Comparison of ENCODE assay signal across 31 mouse cellular contexts in the genomic region with DNA sequence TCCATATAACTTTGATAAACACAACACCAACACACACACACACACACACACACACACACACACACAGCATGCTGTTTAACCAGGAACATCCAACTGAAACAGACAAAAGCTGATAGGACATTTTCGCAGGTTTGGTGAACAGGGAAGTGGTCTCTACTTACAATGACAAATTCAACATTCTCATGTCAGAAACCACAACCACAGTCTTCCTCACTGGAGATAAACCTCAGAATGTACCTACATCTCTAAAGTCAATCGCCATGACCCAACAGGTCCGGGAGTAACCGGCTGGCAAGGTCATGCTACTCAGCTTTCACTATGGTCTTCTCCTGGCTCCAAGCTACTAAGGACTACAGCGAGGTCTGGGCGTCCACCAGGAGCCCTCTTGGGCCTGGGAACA.
DNase-seq lines count a peak whose midpoint lies in the region; ATAC-seq and TF ChIP-seq lines count a peak whose summit lies in the region.
"Had no signal": no experiment of that assay in that cellular context is flagged by ENCODE, and none has a peak within 500 bp of the region (broad histone marks: within the 10 kb centered on the region; RNA-seq: fewer than 3 reads in every experiment).

No protein-coding gene starts in this region.

- no peaks in the 10 kb centered on the region for H3K9me3 ChIP-seq in MEL (replicated peaks; ENCODE audit: insufficient read depth, low read length)
- peaks cover 8% of the 10 kb centered on the region; the same call in 1 of the 2 replicates for H3K9me3 ChIP-seq in embryonic facial prominence, embryonic 13.5 days
- peaks cover 8% of the 10 kb centered on the region for H3K9me3 ChIP-seq in megakaryocyte, embryonic 14.5 days
- no peaks in the 10 kb centered on the region for H3K9me3 ChIP-seq in midbrain, embryonic 11.5 days (ENCODE audit: control insufficient read depth, low read length)
- H3K9me3 ChIP-seq: embryonic facial prominence, embryonic 15.5 days; forebrain, embryonic 12.5 days; midbrain, embryonic 15.5 days; neural tube, embryonic 15.5 days; stomach, embryonic 15.5 days had no signal

- H3K4me3 ChIP-seq in MEL (ENCODE audit: control insufficient read depth in 1 of 2, insufficient read depth in 1 of 2, low read depth in 2 of 2, low read length in 2 of 2): no peak overlapping the region
- no peak overlapping the region for H3K4me3 ChIP-seq in embryonic facial prominence, embryonic 13.5 days
- H3K4me3 ChIP-seq in megakaryocyte, embryonic 14.5 days (replicated peaks): peak overlapping the region; percentile 51
- H3K4me3 ChIP-seq in midbrain, embryonic 11.5 days (ENCODE audit: low read depth, low read length): no peak overlapping the region
- H3K4me3 ChIP-seq: embryonic facial prominence, embryonic 15.5 days; forebrain, embryonic 12.5 days; midbrain, embryonic 15.5 days; neural tube, embryonic 15.5 days; stomach, embryonic 15.5 days had no signal

- TF ChIP-seq RAD21 in MEL (IDR thresholded peaks at IDR 0.05; ENCODE audit: low read depth, low read length): no peak

- TF ChIP-seq POLR2A in MEL (IDR thresholded peaks at IDR 0.05; ENCODE audit: control insufficient read depth in 1 of 2, insufficient read depth in 1 of 2, low read depth in 1 of 2, low read length in 2 of 2, poor library complexity in 1 of 2): no peak

- DNase-seq in 416B (ENCODE audit: low read depth): peak; percentile 83
- DNase-seq in MEL (ENCODE audit: low read depth, low spot score): peak; percentile 60
- no peak for DNase-seq in midbrain, embryonic 11.5 days (ENCODE audit: low spot score, missing footprints)
- no peak for DNase-seq in left cerebral cortex, postnatal 14 days (ENCODE audit: low spot score in 2 of 2)
- DNase-seq: adrenal gland, postnatal 10 days; B cell, adult 2 months; cerebellum, adult 9-10 months; cerebellum, postnatal 36 days; embryo, embryonic 11 days; forebrain, postnatal 0 days; gastrocnemius, postnatal 14 days; heart, adult 18-20 months; heart, postnatal 4 days; layer of hippocampus, postnatal 36 days; liver, postnatal 0 days; retina, postnatal 1 day; right cerebral cortex, postnatal 25 days; thymus, postnatal 25 days had no signal

- H3K27ac ChIP-seq in MEL (ENCODE audit: control insufficient read depth, low read depth, low read length): no peak overlapping the region
- H3K27ac ChIP-seq in embryonic facial prominence, embryonic 13.5 days: peak overlapping the region; percentile 51; the same call in 1 of the 2 replicates
- no peak overlapping the region for H3K27ac ChIP-seq in midbrain, embryonic 11.5 days (ENCODE audit: low read depth, low read length)
- H3K27ac ChIP-seq: embryonic facial prominence, embryonic 15.5 days; forebrain, embryonic 12.5 days; hindbrain, embryonic 14.5 days; midbrain, embryonic 15.5 days; neural tube, embryonic 15.5 days; stomach, embryonic 15.5 days had no signal

- intact Hi-C loops in left cerebral cortex, postnatal 14 days (cut with DNase I): no loop called here

- peaks cover 16 to 20% of the 10 kb centered on the region in 2 experiments for H3K4me1 ChIP-seq in MEL (ENCODE audit: control insufficient read depth in 1 of 2, insufficient read depth in 2 of 2, low read length in 2 of 2)
- H3K4me1 ChIP-seq in embryonic facial prominence, embryonic 13.5 days: peaks cover 44% of the 10 kb centered on the region
- H3K4me1 ChIP-seq in megakaryocyte, embryonic 14.5 days: peaks cover 91% of the 10 kb centered on the region
- no peaks in the 10 kb centered on the region for H3K4me1 ChIP-seq in midbrain, embryonic 11.5 days (ENCODE audit: control insufficient read depth, insufficient read depth, low read length)

- 84% methylated on average over 6 of the region's 6 CpGs for WGBS in embryonic facial prominence, embryonic 13.5 days
- 90% methylated on average over 6 of the region's 6 CpGs for WGBS in midbrain, embryonic 11.5 days

- ATAC-seq in embryonic facial prominence, embryonic 13.5 days (ENCODE audit: insufficient number of reproducible peaks, insufficient read depth, low FRiP score, low TSS enrichment, low read depth): no peak
- ATAC-seq in frontal cortex, adult (ENCODE audit: low TSS enrichment): no peak
- ATAC-seq in midbrain, embryonic 11.5 days (ENCODE audit: low FRiP score): no peak
- ATAC-seq: forebrain, postnatal 0 days; intestine, postnatal 0 days; liver, postnatal 0 days; midbrain, embryonic 15.5 days; Patski had no signal

- TF ChIP-seq EP300 in MEL (IDR thresholded peaks at IDR 0.05; ENCODE audit: low read depth in 1 of 2, low read length in 2 of 2): peak; percentile 13 to 40; a peak in 2 of 4 replicates

- no peak overlapping the region for H3K4me2 ChIP-seq in embryonic facial prominence, embryonic 13.5 days
- no peak overlapping the region for H3K4me2 ChIP-seq in midbrain, embryonic 11.5 days
- H3K4me2 ChIP-seq: embryonic facial prominence, embryonic 15.5 days; forebrain, embryonic 12.5 days; heart, embryonic 11.5 days; hindbrain, embryonic 14.5 days; liver, embryonic 11.5 days; midbrain, embryonic 15.5 days; neural tube, embryonic 15.5 days; stomach, embryonic 15.5 days had no signal

- H3K79me2 ChIP-seq in MEL (ENCODE audit: control insufficient read depth, insufficient read depth, low read length, poor library complexity): peaks cover 27% of the 10 kb centered on the region; the same call in 1 of the 2 replicates

- no peaks in the 10 kb centered on the region for H3K27me3 ChIP-seq in MEL (ENCODE audit: control insufficient read depth in 1 of 2, insufficient read depth in 2 of 2, low read length in 2 of 2)
- no peaks in the 10 kb centered on the region for H3K27me3 ChIP-seq in embryonic facial prominence, embryonic 13.5 days
- H3K27me3 ChIP-seq in megakaryocyte, embryonic 14.5 days (replicated peaks): no peaks in the 10 kb centered on the region
- peaks cover 3% of the 10 kb centered on the region; the same call in 1 of the 2 replicates for H3K27me3 ChIP-seq in midbrain, embryonic 11.5 days (ENCODE audit: control insufficient read depth, insufficient read depth, low read length)
- H3K27me3 ChIP-seq: embryonic facial prominence, embryonic 15.5 days; forebrain, embryonic 12.5 days; midbrain, embryonic 15.5 days; neural tube, embryonic 15.5 days; Patski; stomach, embryonic 15.5 days had no signal

- H3K36me3 ChIP-seq in MEL (ENCODE audit: control insufficient read depth in 1 of 2, insufficient read depth in 2 of 2, low read length in 2 of 2): peaks cover 4 to 20% of the 10 kb centered on the region in 2 experiments
- H3K36me3 ChIP-seq in embryonic facial prominence, embryonic 13.5 days: peaks cover 27% of the 10 kb centered on the region
- H3K36me3 ChIP-seq in megakaryocyte, embryonic 14.5 days (replicated peaks; ENCODE audit: low read length): peaks cover 93% of the 10 kb centered on the region
- peaks cover 10% of the 10 kb centered on the region for H3K36me3 ChIP-seq in midbrain, embryonic 11.5 days (ENCODE audit: control insufficient read depth, insufficient read depth, low read length)

- TF ChIP-seq CTCF in MEL (IDR thresholded peaks at IDR 0.05 in 2 of 3, conservative IDR thresholded peaks at IDR 0.05 in 1 of 3; ENCODE audit: control insufficient read depth in 1 of 3, insufficient read depth in 1 of 3, low read depth in 2 of 3, low read length in 3 of 3, poor library complexity in 1 of 3, severe bottlenecking in 1 of 3): no peak

- H3K9ac ChIP-seq in MEL (ENCODE audit: control insufficient read depth, low read depth, low read length, poor library complexity, severe bottlenecking): no peak overlapping the region
- 0 out of 2 replicates have a peak overlapping the region, but pooled peaks have one; percentile 40 for H3K9ac ChIP-seq in embryonic facial prominence, embryonic 13.5 days
- no peak overlapping the region for H3K9ac ChIP-seq in midbrain, embryonic 11.5 days (ENCODE audit: low read length)
- H3K9ac ChIP-seq: embryonic facial prominence, embryonic 15.5 days; forebrain, embryonic 12.5 days; forebrain, postnatal 0 days; hindbrain, embryonic 14.5 days; liver, postnatal 0 days; midbrain, embryonic 15.5 days; neural tube, embryonic 15.5 days; stomach, embryonic 15.5 days had no signal

TF ChIP-seq in MEL, 35 proteins besides CTCF, POLR2A, EP300 and RAD21:
- TF ChIP-seq GATA1 (IDR thresholded peaks at IDR 0.05; ENCODE audit: low read depth, low read length) (peak; percentile 14; the same call in 1 of the 2 replicates), ETS1 (IDR thresholded peaks at IDR 0.05; ENCODE audit: low read depth, low read length) (peak; percentile 54), SMC3 (IDR thresholded peaks at IDR 0.05; ENCODE audit: low read depth, low read length) (no peak)

Comparison
In these comparisons a context has a peak if more than half of its experiments do, and no peak if none do; other contexts are left out.
1. DNase-seq: peak in 416B (single experiment) and MEL (single experiment); none in midbrain, embryonic 11.5 days (single experiment) and left cerebral cortex, postnatal 14 days (0 of 2).